Mouse (Mus musculus): ENCODE measurements around the gene Fam136a.

GRCm38 (mm10) chr6:86396581-86397256 lies 31.3 kb downstream of the Fam136a start, which contains the start of gene Pcyox1:
- TF ChIP-seq CTCF (conservative IDR thresholded peaks at IDR 0.05; ENCODE audit: low read length) (no peak), NANOG (IDR thresholded peaks at IDR 0.05; ENCODE audit: borderline replicate concordance, low read length) (no peak)

All from E14TG2a.4 (cell line).